Mouse (Mus musculus) lung, embryonic 14.5 days (tissue): ENCODE data around the gene Sp2. TPM values are rescaled to one million over a fixed set of nuclear protein-coding genes. Genes with fewer than 3 reads are reported as not detected.

ENCODE experiments used
- ATAC-seq: fragments of 200-750 bp; cut with Nextera tagmentation; 2 replicates; pipeline ENCODE4 v1.8.0; 2017; ENCODE audit warnings: mild to moderate bottlenecking, moderate TSS enrichment, moderate library complexity; ENCODE audit not compliant: insufficient read depth
- DNase-seq: peaks from one replicate; pipeline ENCODE4 v3.0.0-alpha.2; 2015
- H3K27ac ChIP-seq: fragments of 300-500 bp; sonication (generic); 2 replicates; pipeline ENCODE4 v1.5.1; 2014; ENCODE audit warnings: low read depth, mild to moderate bottlenecking, moderate library complexity
- H3K27me3 ChIP-seq: fragments of 300-500 bp; sonication (generic); 2 replicates; pipeline ENCODE4 v1.6.1; 2014; ENCODE audit warnings: low read length, control low read depth; ENCODE audit not compliant: insufficient read depth
- H3K36me3 ChIP-seq: fragments of 300-500 bp; sonication (generic); 2 replicates; pipeline ENCODE4 v1.6.1; 2014; ENCODE audit warnings: control low read depth; ENCODE audit not compliant: insufficient read depth
- H3K4me1 ChIP-seq: fragments of 300-500 bp; sonication (generic); 2 replicates; pipeline ENCODE4 v1.6.1; 2014; ENCODE audit warnings: antibody characterized with exemption, control low read depth; ENCODE audit not compliant: insufficient read depth
- H3K4me2 ChIP-seq: fragments of 300-500 bp; sonication (generic); 2 replicates; pipeline ENCODE4 v1.6.1; 2014; ENCODE audit warnings: mild to moderate bottlenecking
- H3K4me3 ChIP-seq: fragments of 300-500 bp; sonication (generic); 2 replicates; pipeline ENCODE4 v1.5.1; 2014; ENCODE audit warnings: low read depth, low read length
- H3K9ac ChIP-seq: fragments of 300-500 bp; sonication (generic); 2 replicates; pipeline ENCODE4 v1.6.1; 2014
- H3K9me3 ChIP-seq: fragments of 300-500 bp; sonication (generic); 2 replicates; pipeline ENCODE4 v1.6.1; 2016; ENCODE audit warnings: low read depth, low read length, control low read depth
- CTCF ChIP-seq: IDR thresholded peaks from 2 replicates; pipeline ENCODE4 v1.5.1; 2016; ENCODE audit warnings: antibody characterized with exemption, low read depth
- WGBS: fragments of 180-500 bp; shearing (Covaris S2); extraction: QIAGEN DNeasy Blood & Tissue Kit; methylation state at CpG from one replicate; pipeline ENCODE4 v1.1.7; 2014; 5-methylcytosine and 5-hydroxymethylcytosine counted together
- polyA plus RNA-seq: library from polyadenylated mRNA; unstranded; fragments of >200 nt; fragmentation: Nextera tagmentation; extraction: Ambion mirVana; gene quantifications from 2 replicates; pipeline ENCODE4 v1.2.1, GENCODE M21; 2014

The Sp2 gene
- polyA plus RNA-seq, 1 experiment from 2014 or later, result 22.3 TPM

DNA sequence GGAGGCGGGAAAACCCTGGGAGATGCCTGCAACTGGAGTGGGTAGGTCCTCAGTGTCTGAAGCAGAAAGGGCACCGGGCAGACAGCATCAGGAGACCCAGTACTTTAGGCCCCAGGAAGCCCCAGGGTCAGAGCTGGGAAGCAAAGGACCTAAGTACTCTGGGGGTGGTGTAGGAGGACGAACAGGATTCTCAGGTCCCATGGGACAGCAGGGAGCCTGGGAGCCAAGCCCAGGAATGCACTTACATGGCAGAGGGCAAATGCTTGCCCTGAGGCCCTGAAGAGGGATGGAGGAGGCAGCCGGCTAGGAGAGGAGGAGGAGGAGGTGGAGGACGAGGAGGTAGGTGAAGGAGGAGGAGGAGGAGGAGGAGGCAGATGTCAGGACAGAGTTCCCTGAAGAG, 12.3 kb upstream of the Sp2 start:
- DNase-seq (no peak), ATAC-seq (no peak)
- 22% methylated on average over 5 of the region's 5 CpGs for WGBS
- no peak for TF ChIP-seq CTCF
- Histone ChIP-seq H3K27me3 (peaks cover 5% of the 10 kb centered on the region; the same call in 1 of the 2 replicates), H3K4me3 (no peak overlapping the region), H3K27ac (no peak overlapping the region), H3K4me1 (peaks cover 17% of the 10 kb centered on the region; the same call in 1 of the 2 replicates), H3K9me3 (no peaks in the 10 kb centered on the region), H3K9ac (no peak overlapping the region), H3K4me2 (no peak overlapping the region), H3K36me3 (no peaks in the 10 kb centered on the region)

GRCm38 (mm10) chr11:96992722-96993311, 10.1 kb upstream of the Sp2 start:
- DNase-seq, result peak; percentile 84
- no peaks in the 10 kb centered on the region for H3K36me3 ChIP-seq
- no peak overlapping the region for H3K4me3 ChIP-seq
- peak; percentile 81 for ATAC-seq
- H3K27ac ChIP-seq, result peak overlapping the region; percentile 89
- 14% methylated on average over 8 of the region's 8 CpGs for WGBS
- H3K4me1 ChIP-seq, result peaks cover 22% of the 10 kb centered on the region; the same call in 1 of the 2 replicates
- no peak overlapping the region for H3K9ac ChIP-seq
- no peak overlapping the region for H3K4me2 ChIP-seq
- H3K9me3 ChIP-seq, result no peaks in the 10 kb centered on the region
- H3K27me3 ChIP-seq, result peaks cover 5% of the 10 kb centered on the region; the same call in 1 of the 2 replicates
- TF ChIP-seq CTCF, result no peak

DNA sequence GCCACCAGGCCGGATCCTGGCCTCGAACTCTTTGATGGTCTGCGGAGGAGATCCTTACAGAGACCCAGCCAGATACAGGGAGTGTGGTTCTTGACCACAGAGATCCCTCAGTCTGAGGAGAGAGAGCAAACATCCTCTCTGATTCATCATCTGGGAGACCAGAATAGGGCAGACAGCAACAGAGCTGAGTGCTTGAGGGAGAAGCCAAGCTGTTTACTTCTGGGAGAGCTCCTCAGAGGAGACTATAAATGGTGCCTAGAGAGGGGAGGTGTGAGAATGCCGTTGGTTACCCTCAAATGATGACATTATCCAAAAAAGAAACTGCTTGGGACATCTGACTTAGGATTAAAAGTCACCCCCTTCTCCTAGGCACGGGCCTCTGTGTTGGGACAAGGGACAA, 8.7 kb upstream of the Sp2 start:
- no peak overlapping the region for H3K4me3 ChIP-seq
- H3K36me3 ChIP-seq, result no peaks in the 10 kb centered on the region
- H3K27me3 ChIP-seq, result no peaks in the 10 kb centered on the region
- ATAC-seq (no peak), DNase-seq (no peak)
- 51% methylated on average over 5 of the region's 5 CpGs for WGBS
- H3K27ac ChIP-seq, result peak overlapping the region; percentile 89; the same call in 1 of the 2 replicates
- H3K4me1 ChIP-seq, result peaks cover 22% of the 10 kb centered on the region; the same call in 1 of the 2 replicates
- no peak for TF ChIP-seq CTCF
- H3K9ac ChIP-seq, result no peak overlapping the region
- no peak overlapping the region for H3K4me2 ChIP-seq
- H3K9me3 ChIP-seq, result no peaks in the 10 kb centered on the region

- DNase-seq (peak; percentile 47), ATAC-seq (no peak; the same call in 1 of the 2 replicates)
- Histone ChIP-seq H3K27me3 (no peaks in the 10 kb centered on the region), H3K9ac (peak overlapping the region; percentile 6; the same call in 1 of the 2 replicates), H3K4me1 (peaks cover 13% of the 10 kb centered on the region; the same call in 1 of the 2 replicates), H3K4me2 (peak overlapping the region; percentile 59), H3K9me3 (no peaks in the 10 kb centered on the region), H3K36me3 (no peaks in the 10 kb centered on the region), H3K27ac (no peak overlapping the region), H3K4me3 (peak overlapping the region; percentile 23)
- WGBS, result 5% methylated on average over 31 of the region's 31 CpGs
- TF ChIP-seq CTCF, result no peak
These were observed 5.3 kb upstream of the Sp2 start for GRCm38 (mm10) chr11:96987873-96988655.

DNA sequence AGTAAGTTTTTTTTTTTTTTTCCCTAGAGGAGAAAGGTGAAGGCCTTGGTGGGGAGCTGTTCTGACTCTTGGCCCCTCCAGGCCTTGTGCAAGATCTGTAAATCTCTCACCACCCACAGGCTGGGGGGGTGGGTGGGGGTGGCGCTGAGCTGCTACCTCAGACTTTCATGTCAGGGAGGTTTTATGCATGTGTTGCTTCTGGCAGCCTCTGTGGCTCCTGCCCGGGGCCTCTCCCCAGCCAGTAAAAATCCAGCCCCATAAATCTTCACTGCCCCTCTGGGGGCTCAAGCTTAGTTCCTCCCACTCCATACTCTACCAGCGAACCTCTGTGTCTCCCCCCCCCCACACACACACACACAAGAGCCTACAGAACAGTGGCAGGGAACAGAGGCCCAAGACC, 3.7 kb upstream of the Sp2 start:
- no peaks in the 10 kb centered on the region for H3K27me3 ChIP-seq
- H3K4me3 ChIP-seq, result no peak overlapping the region
- H3K9me3 ChIP-seq, result no peaks in the 10 kb centered on the region
- 0 out of 2 replicates have a peak, but pooled peaks cover 8% of the 10 kb centered on the region for H3K4me1 ChIP-seq
- WGBS, result 39% methylated on average over 3 of the region's 3 CpGs
- no peak overlapping the region for H3K27ac ChIP-seq
- DNase-seq (no peak), ATAC-seq (no peak)
- no peaks in the 10 kb centered on the region for H3K36me3 ChIP-seq
- H3K4me2 ChIP-seq, result no peak overlapping the region
- H3K9ac ChIP-seq, result no peak overlapping the region
- TF ChIP-seq CTCF, result no peak

GRCm38 (mm10) chr11:96984903-96985302, 2.1 kb upstream of the Sp2 start:
- TF ChIP-seq CTCF, result no peak
- Histone ChIP-seq H3K4me1 (0 out of 2 replicates have a peak, but pooled peaks cover 6% of the 10 kb centered on the region), H3K27ac (no peak overlapping the region), H3K27me3 (no peaks in the 10 kb centered on the region), H3K4me2 (no peak overlapping the region), H3K4me3 (no peak overlapping the region), H3K9me3 (no peaks in the 10 kb centered on the region), H3K9ac (no peak overlapping the region), H3K36me3 (no peaks in the 10 kb centered on the region)
- no peak for DNase-seq
- 42% methylated on average over 4 of the region's 4 CpGs for WGBS
- no peak for ATAC-seq

DNA sequence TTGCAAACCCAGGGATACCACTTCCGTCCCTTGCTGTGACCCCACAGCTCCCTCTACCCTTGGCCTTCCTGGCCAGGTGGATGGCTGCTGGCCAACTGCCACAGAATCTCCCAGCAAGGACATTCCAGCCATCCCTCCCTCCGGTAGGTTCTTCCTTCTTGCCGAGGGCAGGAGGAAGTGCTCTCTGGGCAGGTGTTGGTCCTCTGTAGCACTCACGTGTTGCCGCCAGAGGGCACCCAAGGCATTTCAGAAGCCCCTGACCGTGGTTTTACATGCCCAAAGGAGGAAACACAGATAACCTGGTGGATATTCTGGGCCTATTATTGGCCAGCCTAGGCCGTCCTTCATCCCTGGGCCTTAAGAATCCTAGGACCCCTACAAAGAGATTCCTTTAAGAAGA, 404 bp downstream of the Sp2 start:
- no peak overlapping the region for H3K9ac ChIP-seq
- peak; percentile 97 for TF ChIP-seq CTCF

More for the DNA sequence above, 404 bp downstream of the Sp2 start:
- no peaks in the 10 kb centered on the region for H3K36me3 ChIP-seq
- H3K27ac ChIP-seq, result no peak overlapping the region
- DNase-seq (peak; percentile 91), ATAC-seq (no peak)
- no peak overlapping the region for H3K4me3 ChIP-seq
- H3K9me3 ChIP-seq, result no peaks in the 10 kb centered on the region
- WGBS, result 1% methylated on average over 7 of the region's 7 CpGs
- H3K27me3 ChIP-seq, result no peaks in the 10 kb centered on the region
- peaks cover 5% of the 10 kb centered on the region; the same call in 1 of the 2 replicates for H3K4me1 ChIP-seq
- no peak overlapping the region; the same call in 1 of the 2 replicates for H3K4me2 ChIP-seq
